Mouse (Mus musculus) kidney, adult 2 months (tissue): ENCODE measurements at regions not wholly inside any gene's neighbourhood (a gene's known extent, or its start where the extent isn't known, plus 50 kb on each side); places are given as distances from the start of the nearest gene placed in this dataset.

Experiments
- DNase-seq: peaks from one replicate; pipeline ENCODE4 v3.0.0; 2021
- H3K27ac ChIP-seq: fragments of 200-500 bp; 2 replicates; pipeline ENCODE4 v1.5.1; 2012; ENCODE audit warnings: low read depth, low read length, control low read depth, inconsistent platforms; ENCODE audit not compliant: insufficient read depth
- H3K27me3 ChIP-seq: fragments of 200-500 bp; replicated peaks from 2 replicates; pipeline ENCODE4 v1.6.1; 2012; ENCODE audit warnings: mild to moderate bottlenecking, moderate library complexity, low read length, inconsistent platforms; ENCODE audit not compliant: control insufficient read depth, insufficient read depth
- H3K36me3 ChIP-seq: fragments of 200-500 bp; 2 replicates; pipeline ENCODE4 v1.6.1; 2012; ENCODE audit warnings: mild to moderate bottlenecking, moderate library complexity, low read length, inconsistent platforms; ENCODE audit not compliant: control insufficient read depth, insufficient read depth
- H3K4me1 ChIP-seq: fragments of 200-500 bp; 2 replicates; pipeline ENCODE4 v1.6.1; 2011; ENCODE audit warnings: low read length; ENCODE audit not compliant: control insufficient read depth, insufficient read depth
- H3K4me3 ChIP-seq: fragments of 200-500 bp; 2 replicates; pipeline ENCODE4 v1.5.1; 2011; ENCODE audit warnings: mild to moderate bottlenecking, low read depth, low read length, control low read depth; ENCODE audit not compliant: insufficient read depth
- CTCF ChIP-seq: fragments of 200-500 bp; conservative IDR thresholded peaks from 2 replicates; pipeline ENCODE4 v1.5.1; 2011; ENCODE audit warnings: low read depth, mild to moderate bottlenecking, control low read depth, low read length, moderate library complexity, mixed read lengths; ENCODE audit not compliant: insufficient read depth, insufficient read length
- POLR2A ChIP-seq: fragments of 200-500 bp; IDR thresholded peaks from one replicate; pipeline ENCODE4 v1.6.1; 2011; ENCODE audit warnings: low read depth, low read length, control low read depth
- WGBS: fragments of 180-500 bp; shearing (Covaris S2); methylation state at CpG from one replicate; pipeline ENCODE4 v1.1.7; 2018; 5-methylcytosine and 5-hydroxymethylcytosine counted together

DNA sequence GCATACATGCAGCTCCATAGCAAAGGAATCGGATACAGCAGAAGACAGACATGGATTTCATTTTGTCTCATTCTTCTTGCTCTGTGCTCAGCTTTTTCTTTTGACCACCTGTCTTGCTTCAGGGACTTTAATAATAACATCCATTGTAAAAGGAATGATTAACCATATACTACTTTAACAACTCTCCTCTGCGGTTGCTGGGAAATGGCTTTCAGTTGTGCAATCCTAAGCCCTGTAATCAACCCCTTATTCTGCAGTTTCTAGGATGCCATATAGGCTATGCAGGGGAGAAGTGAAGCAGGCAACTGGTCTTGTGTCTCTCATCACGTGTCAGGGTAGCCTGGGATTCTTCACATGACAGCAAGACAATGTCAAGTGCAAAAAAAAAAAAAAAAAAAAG lies 135.8 kb upstream of the Igf1 start:
- no peak overlapping the region for H3K4me3 ChIP-seq
- WGBS = 61% methylated on average over 3 of the region's 3 CpGs
- TF ChIP-seq CTCF = no peak
- no peak for TF ChIP-seq POLR2A
- no peak overlapping the region for H3K27ac ChIP-seq
- no peaks in the 10 kb centered on the region for H3K27me3 ChIP-seq
- no peak for DNase-seq
- no peaks in the 10 kb centered on the region for H3K4me1 ChIP-seq
- H3K36me3 ChIP-seq = no peaks in the 10 kb centered on the region

DNA sequence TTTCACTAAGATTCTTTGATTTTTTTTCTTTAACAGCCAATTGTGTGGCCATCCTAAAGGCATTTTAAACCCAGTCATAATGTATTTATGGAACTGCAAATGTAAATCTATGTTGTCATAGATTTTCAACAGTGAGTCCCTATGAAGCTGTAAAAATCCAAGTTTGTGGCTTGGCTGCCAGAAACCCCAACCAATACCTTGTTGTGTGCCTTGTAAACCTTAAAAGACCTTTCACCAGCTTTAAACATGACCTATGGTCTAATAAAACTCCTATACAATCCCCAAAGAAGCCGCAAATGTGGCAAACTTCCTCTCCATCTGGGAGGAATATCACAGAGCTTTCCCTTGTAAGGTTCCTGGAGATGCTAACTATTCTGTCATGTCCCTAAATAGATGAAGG lies 125.4 kb upstream of the Igf1 start:
- H3K27ac ChIP-seq = no peak overlapping the region
- no peaks in the 10 kb centered on the region for H3K27me3 ChIP-seq
- TF ChIP-seq POLR2A (no peak), CTCF (no peak)
- no peak overlapping the region for H3K4me3 ChIP-seq
- DNase-seq = no peak
- no peaks in the 10 kb centered on the region for H3K4me1 ChIP-seq
- H3K36me3 ChIP-seq = no peaks in the 10 kb centered on the region
- 89% methylated on average over 1 of the region's 1 CpGs for WGBS

DNA sequence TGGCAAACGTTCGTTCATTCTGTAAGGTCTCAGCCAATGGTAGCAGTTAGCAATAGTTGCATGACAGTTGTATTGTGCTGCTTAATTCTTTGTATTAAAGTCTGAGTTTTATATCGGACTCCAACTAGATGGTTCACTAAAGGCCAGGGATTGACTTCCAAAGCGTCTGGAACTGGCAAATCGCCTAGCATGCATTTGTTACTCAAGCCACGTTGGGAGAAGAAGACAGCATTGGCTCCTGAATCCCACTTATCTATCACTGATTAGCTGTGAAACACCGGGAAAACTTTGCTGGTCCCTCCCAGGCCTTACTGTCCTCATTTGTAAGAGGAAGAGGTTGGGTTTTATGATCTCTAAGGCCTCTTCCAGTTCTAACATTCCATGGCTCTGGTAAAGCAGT lies 124.8 kb upstream of the Igf1 start:
- Histone ChIP-seq H3K27ac (no peak overlapping the region), H3K36me3 (no peaks in the 10 kb centered on the region), H3K27me3 (no peaks in the 10 kb centered on the region), H3K4me1 (no peaks in the 10 kb centered on the region), H3K4me3 (no peak overlapping the region)
- DNase-seq = no peak
- TF ChIP-seq POLR2A (no peak), CTCF (no peak)
- 67% methylated on average over 7 of the region's 7 CpGs for WGBS

DNA sequence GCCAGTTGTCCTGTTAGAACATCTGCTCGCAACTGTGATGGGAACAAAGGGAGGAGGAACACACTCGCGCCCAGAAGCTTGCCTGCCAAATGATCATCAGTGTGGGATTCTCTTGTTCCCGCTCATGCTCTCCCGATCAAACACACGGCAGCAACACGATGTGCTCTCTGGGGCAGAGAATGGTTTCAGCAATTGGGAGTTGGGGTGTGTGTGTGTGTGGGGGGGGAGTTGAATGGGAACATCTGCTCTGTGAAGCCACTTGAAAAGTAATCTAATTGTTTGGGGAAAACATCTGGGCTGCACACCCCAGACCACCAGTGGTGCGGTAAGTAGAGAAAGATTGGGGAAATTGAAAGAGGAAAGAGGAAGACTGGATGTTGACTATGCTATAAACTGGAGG lies 117.7 kb upstream of the Igf1 start:
- Histone ChIP-seq H3K27ac (no peak overlapping the region), H3K4me3 (no peak overlapping the region), H3K36me3 (no peaks in the 10 kb centered on the region), H3K4me1 (no peaks in the 10 kb centered on the region), H3K27me3 (no peaks in the 10 kb centered on the region)
- WGBS = 68% methylated on average over 8 of the region's 8 CpGs
- no peak for TF ChIP-seq POLR2A
- TF ChIP-seq CTCF = no peak
- DNase-seq = no peak

DNA sequence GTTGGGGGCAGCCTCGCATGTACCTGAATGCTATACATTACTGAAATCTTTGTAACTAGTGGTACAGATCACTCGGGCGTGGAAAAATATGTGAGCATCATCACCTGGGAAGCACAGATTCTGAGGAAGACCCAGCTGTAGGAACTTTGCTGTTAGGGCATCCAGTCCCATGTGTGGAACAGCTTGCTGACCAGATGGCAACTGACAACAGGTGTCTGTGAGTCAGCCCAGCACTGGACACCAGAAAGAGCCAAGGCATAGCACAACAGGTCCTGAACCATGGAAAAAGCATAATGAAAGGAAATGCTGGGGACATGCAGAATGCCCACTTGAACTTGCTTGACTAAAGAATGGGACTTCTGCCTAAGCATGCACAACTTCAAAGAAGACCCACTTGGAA lies 115.3 kb upstream of the Igf1 start:
- Histone ChIP-seq H3K27me3 (no peaks in the 10 kb centered on the region; the same call in 1 of the 2 replicates), H3K27ac (no peak overlapping the region), H3K36me3 (no peaks in the 10 kb centered on the region), H3K4me3 (no peak overlapping the region), H3K4me1 (no peaks in the 10 kb centered on the region)
- no peak for DNase-seq
- 82% methylated on average over 3 of the region's 3 CpGs for WGBS
- no peak for TF ChIP-seq POLR2A
- TF ChIP-seq CTCF = no peak

DNA sequence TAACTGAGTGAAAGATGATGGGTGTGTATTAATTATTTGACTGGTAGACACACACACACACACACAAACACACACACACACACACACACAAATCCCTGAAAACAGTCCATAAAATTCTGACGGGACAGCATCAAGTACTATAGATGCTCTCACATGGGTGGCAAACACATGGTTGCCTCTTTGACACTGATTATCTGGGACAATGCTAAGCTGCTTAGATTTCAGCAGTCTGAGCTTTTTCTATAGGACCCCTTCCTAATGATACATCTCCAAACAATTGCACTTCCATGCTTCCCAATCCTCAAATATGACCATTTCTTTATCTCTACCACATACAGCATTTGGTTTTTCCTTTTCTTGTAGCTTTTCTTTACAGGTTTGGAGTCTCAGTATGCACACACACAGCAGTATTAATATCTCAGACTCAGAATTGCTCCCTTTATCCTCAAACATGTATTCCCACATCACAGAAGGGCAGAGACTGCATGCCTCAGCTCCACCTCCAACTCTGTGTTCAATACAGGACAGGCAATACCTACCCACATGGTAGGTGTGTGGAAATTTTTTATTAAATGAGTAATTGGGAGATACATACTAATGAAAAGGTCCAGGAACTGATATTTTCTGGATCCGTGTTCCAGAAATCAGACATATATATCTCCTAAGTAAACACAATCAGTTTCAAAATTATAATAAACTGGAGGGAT lies 110.1 kb upstream of the Igf1 start:
- no peak overlapping the region for H3K27ac ChIP-seq
- no peaks in the 10 kb centered on the region for H3K36me3 ChIP-seq
- H3K4me1 ChIP-seq = no peaks in the 10 kb centered on the region
- H3K27me3 ChIP-seq = no peaks in the 10 kb centered on the region; the same call in 1 of the 2 replicates
- TF ChIP-seq CTCF (no peak), POLR2A (no peak)
- 95% methylated on average over 2 of the region's 2 CpGs for WGBS
- no peak for DNase-seq
- no peak overlapping the region for H3K4me3 ChIP-seq

DNA sequence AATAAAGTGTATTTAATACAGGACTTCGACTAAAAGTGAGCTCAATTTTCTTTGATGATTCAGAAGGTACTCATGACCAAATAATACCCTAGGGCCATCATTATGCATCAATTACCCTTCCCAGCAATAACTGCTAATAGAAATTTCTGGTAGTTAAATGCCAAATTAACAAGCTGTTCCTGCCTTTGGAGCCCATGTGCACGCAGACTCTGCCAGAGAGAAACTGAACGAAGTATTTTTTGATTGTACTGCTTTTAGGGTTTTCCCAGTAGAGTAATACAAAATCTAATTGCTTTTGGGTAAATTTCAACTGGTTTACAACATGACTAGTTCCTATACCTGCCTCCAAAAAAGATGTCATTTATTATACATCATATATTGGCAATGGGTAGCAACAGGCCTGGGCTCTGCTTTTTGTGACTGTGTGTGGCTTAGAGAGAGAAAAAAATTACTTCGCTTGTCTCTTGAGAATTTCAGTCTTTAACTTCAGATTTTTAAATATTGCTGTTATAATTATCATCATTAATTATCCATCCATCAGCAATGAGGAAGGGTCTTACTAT lies 109.4 kb upstream of the Igf1 start:
- Histone ChIP-seq H3K27ac (no peak overlapping the region), H3K4me1 (no peaks in the 10 kb centered on the region), H3K4me3 (no peak overlapping the region), H3K27me3 (no peaks in the 10 kb centered on the region; the same call in 1 of the 2 replicates), H3K36me3 (no peaks in the 10 kb centered on the region)
- DNase-seq = no peak
- TF ChIP-seq POLR2A = no peak
- TF ChIP-seq CTCF = no peak
- WGBS = 90% methylated on average over 4 of the region's 4 CpGs
